Mouse (Mus musculus): ENCODE data around the gene Patl2.

Gene Patl2

GRCm38 (mm10) chr2:122155292-122155691 is 30.7 kb downstream of the Patl2 start:
- CTCF ChIA-PET: no interaction called here
- POLR2A ChIA-PET: interaction anchor here in 1 of 4 experiments (1.0 to 4.2 kb wide), 2 partner anchors 8 to 10 kb away, joined by 4 to 20 read pairs; partner anchors contain the start of gene B2m

- CTCF ChIA-PET: no interaction called here
- POLR2A ChIA-PET: interaction anchor here in 2 of 4 experiments (0.6 to 4.2 kb wide), 4 partner anchors 7 to 208 kb away, joined by 3 to 20 read pairs (median 4); partner anchors contain the start of gene B2m (in 1 of the 2)
These were observed 31.5 kb downstream of the Patl2 start for GRCm38 (mm10) chr2:122154479-122154878.

GRCm38 (mm10) chr2:122153681-122154365 is 32.2 kb downstream of the Patl2 start:
- ChIA-PET POLR2A (interaction anchor here in 2 of 4 experiments (0.6 to 1.5 kb wide), 9 partner anchors 10 to 209 kb away, joined by 3 to 4 read pairs (median 3); no protein-coding TSS in a partner anchor), CTCF (interaction anchor here in 1 of 4 experiments (0.6 kb wide), 1 partner anchor 10 kb away, joined by 3 read pairs; no protein-coding TSS in a partner anchor)

- CTCF ChIA-PET: interaction anchor here in 1 of 4 experiments (0.6 kb wide), 1 partner anchor 9 kb away, joined by 3 read pairs; no protein-coding TSS in a partner anchor
- POLR2A ChIA-PET: interaction anchor here in 2 of 4 experiments (1.0 to 3.0 kb wide), 5 partner anchors 9 to 34 kb away, joined by 3 to 9 read pairs (median 3); partner anchors contain the start of gene Spg11 (in 1 of the 2)
These were observed 33.1 kb downstream of the Patl2 start for GRCm38 (mm10) chr2:122152850-122153249.

- ChIA-PET POLR2A (interaction anchor here in 2 of 4 experiments (1.1 to 10.4 kb wide), 5 partner anchors 11 to 33 kb away, joined by 3 to 137 read pairs (median 7); partner anchors contain the start of gene Spg11 (in 1 of the 2)), CTCF (interaction anchor here in 1 of 4 experiments (0.7 kb wide), 1 partner anchor 186 kb away, joined by 3 read pairs; no protein-coding TSS in a partner anchor)
These were observed 34.8 kb downstream of the Patl2 start for GRCm38 (mm10) chr2:122151221-122151620.

DNA sequence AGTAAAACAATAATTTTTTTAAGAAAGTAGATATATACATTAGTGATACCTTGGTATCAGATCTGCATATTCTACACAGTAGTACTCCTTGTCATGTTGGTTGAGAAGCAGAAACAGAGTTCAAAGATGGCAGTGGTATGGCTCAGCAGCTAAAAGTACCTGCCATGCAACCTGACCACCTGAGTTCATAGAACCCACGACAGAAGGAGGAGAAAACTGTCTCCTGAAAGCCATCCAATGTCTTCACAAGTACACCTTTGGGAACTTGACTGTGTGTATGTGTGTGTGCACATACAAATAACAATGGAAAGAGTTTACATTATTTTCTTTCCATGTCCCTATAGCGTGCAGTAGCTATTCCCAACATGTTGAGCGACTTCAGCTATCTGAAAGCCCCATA is 36.3 kb downstream of the Patl2 start:
- ChIA-PET POLR2A (interaction anchor here in 3 of 4 experiments (0.5 to 10.4 kb wide), 10 partner anchors 9 to 223 kb away, joined by 3 to 137 read pairs (median 4); partner anchors contain the start of gene Spg11 (in 3 of the 3)), CTCF (no interaction called here)

DNA sequence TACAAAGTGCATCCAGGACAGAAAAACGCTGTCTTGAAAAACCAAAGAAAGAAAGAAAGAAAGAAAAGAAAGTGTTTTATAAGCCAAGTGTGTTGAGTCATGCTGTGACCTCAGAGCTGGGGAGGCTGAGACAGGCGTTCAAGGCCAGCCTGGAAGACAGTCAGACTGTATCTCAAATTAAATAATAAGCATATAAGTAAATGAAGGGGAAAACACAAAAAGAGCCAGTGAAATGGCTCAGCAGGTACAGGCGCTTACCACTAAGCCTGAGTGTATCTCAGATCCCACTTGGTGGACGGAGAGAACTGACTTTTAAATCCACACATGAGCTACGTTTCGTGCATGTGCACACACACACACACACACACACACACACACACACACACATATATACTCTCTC is 36.7 kb downstream of the Patl2 start:
- POLR2A ChIA-PET: interaction anchor here in 3 of 4 experiments (1.2 to 10.4 kb wide), 10 partner anchors 8 to 120 kb away, joined by 3 to 137 read pairs (median 6); partner anchors contain the start of gene Spg11 (in 2 of the 3)
- CTCF ChIA-PET: no interaction called here

- ChIA-PET CTCF (no interaction called here), POLR2A (interaction anchor here (0.6 to 10.4 kb wide), 64 partner anchors 8 to 1008 kb away, joined by 3 to 137 read pairs (median 5); partner anchors contain the start of genes Spg11 (in 3 of the 4), Adal (in 1 of the 4), Duoxa1 (in 1 of the 4) and Lcmt2 (in 1 of the 4))
These were observed 37.6 kb downstream of the Patl2 start for GRCm38 (mm10) chr2:122148242-122148917.

DNA sequence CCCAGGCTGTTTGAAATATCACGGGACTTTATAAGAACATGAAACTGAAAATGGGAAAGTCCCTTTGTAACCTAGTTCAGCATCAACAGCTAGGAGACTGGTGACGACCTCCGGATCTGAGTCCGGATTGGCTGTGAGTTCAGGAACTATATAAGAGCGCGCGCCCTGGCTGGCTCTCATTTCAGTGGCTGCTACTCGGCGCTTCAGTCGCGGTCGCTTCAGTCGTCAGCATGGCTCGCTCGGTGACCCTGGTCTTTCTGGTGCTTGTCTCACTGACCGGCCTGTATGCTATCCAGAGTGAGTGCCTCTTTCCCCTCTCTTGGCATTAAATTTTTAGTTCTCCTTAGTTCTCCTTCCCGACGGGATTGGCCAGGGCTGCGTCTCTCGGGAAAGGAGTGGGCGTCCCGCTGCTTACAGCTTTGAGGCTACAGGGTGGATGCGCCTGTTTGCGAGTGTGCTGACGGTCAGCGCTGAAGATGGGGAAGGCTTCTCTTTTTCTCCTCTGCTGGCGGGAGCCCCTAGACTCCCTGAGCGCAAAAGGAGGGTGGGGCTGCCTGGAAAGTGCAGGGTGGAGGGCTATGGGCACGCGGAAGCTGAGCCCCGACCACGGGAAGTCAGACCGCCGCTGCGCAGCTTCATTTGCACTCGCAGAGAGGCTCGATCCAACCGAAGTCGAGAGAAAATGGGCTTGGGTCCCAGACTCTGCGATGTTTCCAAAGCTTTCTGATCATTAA is 38.3 kb downstream of the Patl2 start, which contains the start of gene B2m:
Gene B2m (plus strand): TSS at position 179 of the 734 bp plus-strand sequence.
- CTCF ChIA-PET: interaction anchor here in 1 of 4 experiments (0.6 kb wide), 2 partner anchors 16 to 518 kb away, joined by 3 to 5 read pairs; no protein-coding TSS in a partner anchor
- POLR2A ChIA-PET: interaction anchor here (0.5 to 10.4 kb wide), 73 partner anchors 9 to 1007 kb away, joined by 3 to 137 read pairs (median 4); partner anchors contain the start of genes Spg11 (in 3 of the 4), Adal (in 1 of the 4), Duoxa1 (in 1 of the 4) and Lcmt2 (in 1 of the 4)

DNA sequence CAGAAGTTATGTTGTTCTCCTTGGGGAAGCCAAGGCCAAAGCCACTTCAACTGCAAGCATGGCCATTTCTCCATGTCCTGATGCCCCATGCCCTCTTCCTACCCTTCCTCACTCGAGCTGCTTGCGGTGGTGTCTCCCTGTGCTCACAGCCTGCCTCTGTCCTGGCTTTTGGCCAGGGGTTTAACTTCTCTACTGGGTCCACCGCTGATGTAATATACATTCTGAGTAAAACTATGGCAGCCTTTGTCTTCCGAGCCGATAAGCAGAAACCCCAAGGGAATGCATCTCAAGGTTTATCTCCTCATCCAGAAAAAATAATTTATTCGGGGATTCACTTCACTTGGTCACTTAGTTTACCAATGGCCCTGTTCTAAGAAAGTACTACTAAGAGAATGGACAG is 39.3 kb downstream of the Patl2 start:
- ChIA-PET CTCF (no interaction called here), POLR2A (interaction anchor here in 3 of 4 experiments (0.9 to 10.4 kb wide), 23 partner anchors 8 to 188 kb away, joined by 3 to 137 read pairs (median 8); partner anchors contain the start of genes Spg11 (in 2 of the 3) and Trim69 (in 1 of the 3))

DNA sequence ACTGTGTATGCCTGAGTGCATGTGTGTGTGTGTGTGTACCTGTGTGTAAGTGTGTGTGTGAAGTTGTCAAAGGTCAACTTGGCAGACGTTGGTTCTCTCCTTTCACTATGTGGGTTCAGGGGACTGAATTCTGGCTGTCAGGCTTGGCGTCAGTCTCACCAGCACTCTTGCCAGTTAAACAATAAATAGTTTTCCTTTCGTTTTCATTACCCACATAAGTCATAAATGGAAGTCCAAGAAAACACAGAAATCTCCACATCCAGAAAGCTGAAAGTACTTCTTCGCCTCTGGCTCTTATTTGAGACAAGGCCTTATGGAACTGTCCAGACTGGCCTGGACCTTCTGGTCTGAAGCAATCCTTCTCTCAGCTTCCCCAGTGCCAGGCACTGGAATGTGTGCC is 40.2 kb downstream of the Patl2 start:
- POLR2A ChIA-PET: interaction anchor here in 2 of 4 experiments (0.9 to 10.4 kb wide), 3 partner anchors 19 to 28 kb away, joined by 4 to 137 read pairs (median 21); partner anchors contain the start of gene Spg11 (in 2 of the 2)
- CTCF ChIA-PET: no interaction called here

DNA sequence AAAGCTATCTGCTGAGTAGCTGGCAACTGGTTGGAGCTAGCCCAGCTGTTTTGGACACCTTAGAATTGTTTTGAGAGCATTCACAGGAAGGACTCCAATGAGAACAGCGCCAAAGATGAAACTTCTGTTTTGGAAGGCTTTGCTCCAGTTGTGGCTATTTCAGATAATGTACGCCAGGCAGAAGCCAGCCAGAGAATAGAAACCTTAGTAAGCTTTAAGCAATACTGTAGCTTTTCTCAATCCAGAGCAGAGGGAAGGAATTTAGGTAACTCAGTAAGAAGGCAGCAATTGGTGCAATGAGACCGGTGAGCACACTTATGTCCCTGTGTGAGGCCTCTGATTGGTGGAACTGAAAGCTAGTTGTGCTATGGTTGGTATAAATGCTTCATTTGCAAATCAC is 42.9 kb downstream of the Patl2 start:
- ChIA-PET POLR2A (interaction anchor here in 3 of 4 experiments (0.5 to 10.4 kb wide), 12 partner anchors 10 to 731 kb away, joined by 3 to 137 read pairs (median 4); partner anchors contain the start of gene Spg11 (in 2 of the 3)), CTCF (no interaction called here)

DNA sequence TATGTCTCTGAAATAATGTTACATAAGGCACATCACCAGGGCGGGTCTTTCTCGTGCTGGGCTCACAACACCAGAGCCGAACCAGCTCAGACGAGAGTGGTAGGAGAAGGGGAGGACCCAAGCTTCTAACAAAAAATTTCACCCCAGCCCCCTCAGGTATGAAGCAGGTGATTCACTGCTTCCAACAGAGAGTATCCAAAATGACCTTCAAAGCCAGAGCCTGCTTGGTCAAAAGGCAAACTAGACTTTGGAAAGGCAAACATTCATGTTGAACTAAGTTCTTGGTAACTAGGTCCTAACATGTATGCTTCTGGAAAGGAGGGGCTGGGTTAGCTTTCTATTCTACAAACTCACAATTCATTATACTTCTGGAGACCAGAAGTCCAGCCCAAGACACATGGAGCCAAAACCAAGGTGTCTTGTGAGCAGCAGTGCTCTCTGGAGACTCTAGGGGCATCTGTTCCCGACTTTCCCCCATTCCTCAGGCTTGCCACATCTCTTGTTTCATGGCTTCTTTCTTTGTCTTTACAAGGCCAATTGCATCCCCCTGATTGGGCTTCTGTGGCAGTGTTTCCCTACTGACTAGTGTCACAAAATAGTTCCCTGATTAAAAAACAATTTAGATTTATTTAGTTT is 44.5 kb downstream of the Patl2 start:
- ChIA-PET CTCF (no interaction called here), POLR2A (interaction anchor here in 2 of 4 experiments (0.6 to 4.3 kb wide), 6 partner anchors 9 to 80 kb away, joined by 3 to 24 read pairs (median 4); partner anchors contain the start of gene Spg11 (in 1 of the 2))

DNA sequence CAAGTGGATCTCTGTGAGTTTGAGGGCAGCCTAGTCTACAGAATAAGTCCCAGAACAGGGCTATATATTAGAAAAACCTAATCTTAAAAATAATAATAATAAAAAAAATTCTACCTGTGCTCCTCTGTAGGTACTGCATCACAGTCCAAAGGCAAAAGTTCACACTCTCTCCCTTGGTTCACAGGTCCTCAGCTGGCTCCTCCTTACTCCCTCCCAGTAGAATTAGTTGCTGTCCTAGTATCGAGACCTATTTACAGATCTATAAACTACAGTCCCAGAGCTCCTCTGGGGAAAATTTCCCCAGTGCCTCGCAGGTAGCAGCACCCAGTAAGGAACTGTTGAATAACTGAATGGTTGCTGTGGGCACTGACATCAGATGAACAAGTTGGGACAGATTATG is 45.2 kb downstream of the Patl2 start:
- ChIA-PET POLR2A (interaction anchor here in 3 of 4 experiments (0.5 to 4.3 kb wide), 7 partner anchors 9 to 79 kb away, joined by 3 to 24 read pairs (median 3); partner anchors contain the start of gene Spg11 (in 1 of the 3)), CTCF (no interaction called here)

DNA sequence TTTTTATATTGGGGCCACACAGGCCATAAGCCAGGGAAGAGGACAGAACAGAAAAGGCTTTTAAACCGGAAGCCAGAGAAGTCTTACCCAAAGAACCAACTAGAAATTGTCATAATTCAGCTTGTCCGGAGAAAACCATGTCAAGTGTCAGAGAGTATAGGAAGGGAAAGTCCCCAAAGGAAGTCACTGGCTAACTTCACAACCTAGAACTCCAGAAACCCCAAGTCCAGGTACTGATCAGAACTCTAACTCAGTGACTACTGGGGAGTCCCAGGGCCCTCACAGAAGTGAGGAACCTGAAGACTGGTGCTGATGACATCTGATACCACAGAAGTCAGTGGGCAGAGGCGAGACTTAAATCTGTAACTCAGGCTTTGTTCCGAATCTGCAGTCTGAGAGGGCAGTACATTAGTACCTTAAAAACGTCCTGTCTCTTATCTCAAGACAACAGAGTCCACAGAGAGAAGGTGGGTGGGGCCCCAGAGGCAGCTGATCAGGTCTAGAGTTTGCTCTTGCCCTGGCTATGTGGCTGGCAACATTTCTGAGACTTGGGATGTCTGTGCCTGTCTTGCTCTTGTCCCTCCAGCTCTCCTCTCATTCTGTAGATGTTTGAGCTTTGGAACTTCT is 48.0 kb downstream of the Patl2 start:
- CTCF ChIA-PET: interaction anchor here in 1 of 4 experiments (0.6 kb wide), 1 partner anchor 491 kb away, joined by 3 read pairs; no protein-coding TSS in a partner anchor
- POLR2A ChIA-PET: interaction anchor here in 3 of 4 experiments (0.7 to 4.6 kb wide), 11 partner anchors 10 to 41 kb away, joined by 3 to 27 read pairs (median 6); partner anchors contain the start of genes B2m (in 2 of the 3) and Spg11 (in 2 of the 3)

GRCm38 (mm10) chr2:122132618-122133017 is 53.4 kb downstream of the Patl2 start:
- ChIA-PET CTCF (no interaction called here), POLR2A (interaction anchor here in 2 of 4 experiments (0.8 to 14.0 kb wide), 4 partner anchors 8 to 15 kb away, joined by 3 to 137 read pairs (median 6); partner anchors contain the start of genes B2m (in 2 of the 2) and Spg11 (in 1 of the 2))
